Mouse (Mus musculus): ENCODE data around the gene Baz2b. TPM values are rescaled to one million over a fixed set of nuclear protein-coding genes. Genes with fewer than 3 reads are reported as not detected.

The Baz2b gene
- total and polyA plus RNA-seq, 2 experiments from 2014 or later, result 40.6 to 71.7 TPM

GRCm38 (mm10) chr2:60175078-60175477 lies 34.6 kb downstream of the Baz2b start:
- Histone ChIP-seq H3K4me1 (ENCODE audit: insufficient read depth) (no peaks in the 10 kb centered on the region), H3K4me3 (ENCODE audit: low read depth, low read length) (no peak overlapping the region), H3K9ac (no peak overlapping the region), H3K27me3 (ENCODE audit: insufficient read depth, low read length) (no peaks in the 10 kb centered on the region), H3K36me3 (ENCODE audit: insufficient read depth) (no peaks in the 10 kb centered on the region), H3K27ac (ENCODE audit: low read depth, low read length) (no peak overlapping the region), H3K9me3 (ENCODE audit: low read length) (no peaks in the 10 kb centered on the region), H3K4me2 (ENCODE audit: low read depth) (no peak overlapping the region)
- WGBS, result 95% methylated on average over 3 of the region's 4 CpGs
- DNase-seq (no peak), ATAC-seq (no peak)
- TF ChIP-seq CTCF (IDR thresholded peaks at IDR 0.05; ENCODE audit: low read depth), result no peak

DNA sequence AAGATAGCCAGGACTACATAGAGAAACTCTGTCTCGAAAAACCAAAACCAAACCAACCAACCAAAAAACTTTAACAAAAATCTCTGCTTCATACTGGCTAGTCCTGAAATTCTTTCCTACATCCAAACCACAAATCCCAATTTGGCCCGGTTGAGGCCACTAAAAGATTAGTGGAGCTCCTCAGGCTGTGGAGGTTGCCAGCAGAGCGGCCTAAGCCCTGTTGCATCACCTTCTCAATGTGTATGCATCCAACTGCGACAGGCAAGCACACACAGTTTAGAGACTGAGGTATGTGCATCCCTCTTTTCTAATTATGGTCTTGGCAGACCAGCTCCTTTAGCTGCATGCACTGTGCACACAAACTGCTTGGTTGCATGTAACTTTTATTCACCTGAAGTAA lies 36.0 kb downstream of the Baz2b start:
- H3K4me3 ChIP-seq (ENCODE audit: low read depth, low read length), result no peak overlapping the region
- no peaks in the 10 kb centered on the region for H3K4me1 ChIP-seq (ENCODE audit: insufficient read depth)
- no peak overlapping the region for H3K27ac ChIP-seq (ENCODE audit: low read depth, low read length)
- no peaks in the 10 kb centered on the region for H3K9me3 ChIP-seq (ENCODE audit: low read length)
- no peak overlapping the region for H3K9ac ChIP-seq
- ATAC-seq (no peak), DNase-seq (no peak)
- 85% methylated on average over 4 of the region's 4 CpGs for WGBS
- no peak for TF ChIP-seq CTCF (IDR thresholded peaks at IDR 0.05; ENCODE audit: low read depth)
- no peaks in the 10 kb centered on the region for H3K27me3 ChIP-seq (ENCODE audit: insufficient read depth, low read length)
- no peak overlapping the region for H3K4me2 ChIP-seq (ENCODE audit: low read depth)
- no peaks in the 10 kb centered on the region for H3K36me3 ChIP-seq (ENCODE audit: insufficient read depth)

DNA sequence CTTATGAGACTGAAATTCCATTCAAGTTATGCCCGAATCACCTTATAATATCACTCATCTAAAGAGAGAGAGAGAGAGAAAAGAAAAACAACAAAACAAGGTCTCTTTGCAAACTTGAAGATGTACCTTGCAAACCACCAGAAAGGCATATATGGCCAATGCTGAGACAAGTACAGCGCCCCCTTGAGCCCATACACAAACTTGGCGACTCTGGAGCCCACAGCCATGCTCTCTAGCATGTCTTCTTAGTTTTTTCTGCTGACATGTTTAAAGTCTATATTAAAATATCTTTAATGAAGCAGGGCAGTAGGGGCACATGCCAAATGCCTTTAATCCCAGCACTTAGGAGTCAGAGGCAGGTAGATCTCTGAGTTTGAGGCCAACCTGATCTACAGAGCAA lies 36.4 kb downstream of the Baz2b start:
- no peaks in the 10 kb centered on the region for H3K36me3 ChIP-seq (ENCODE audit: insufficient read depth)
- TF ChIP-seq CTCF (IDR thresholded peaks at IDR 0.05; ENCODE audit: low read depth), result no peak
- DNase-seq, result no peak
- H3K4me2 ChIP-seq (ENCODE audit: low read depth), result no peak overlapping the region
- H3K9me3 ChIP-seq (ENCODE audit: low read length), result no peaks in the 10 kb centered on the region
- no peak overlapping the region for H3K27ac ChIP-seq (ENCODE audit: low read depth, low read length)
- no peak overlapping the region for H3K9ac ChIP-seq
- H3K27me3 ChIP-seq (ENCODE audit: insufficient read depth, low read length), result no peaks in the 10 kb centered on the region
- 64% methylated on average over 3 of the region's 3 CpGs for WGBS
- H3K4me1 ChIP-seq (ENCODE audit: insufficient read depth), result no peaks in the 10 kb centered on the region
- ATAC-seq, result no peak
- no peak overlapping the region for H3K4me3 ChIP-seq (ENCODE audit: low read depth, low read length)

DNA sequence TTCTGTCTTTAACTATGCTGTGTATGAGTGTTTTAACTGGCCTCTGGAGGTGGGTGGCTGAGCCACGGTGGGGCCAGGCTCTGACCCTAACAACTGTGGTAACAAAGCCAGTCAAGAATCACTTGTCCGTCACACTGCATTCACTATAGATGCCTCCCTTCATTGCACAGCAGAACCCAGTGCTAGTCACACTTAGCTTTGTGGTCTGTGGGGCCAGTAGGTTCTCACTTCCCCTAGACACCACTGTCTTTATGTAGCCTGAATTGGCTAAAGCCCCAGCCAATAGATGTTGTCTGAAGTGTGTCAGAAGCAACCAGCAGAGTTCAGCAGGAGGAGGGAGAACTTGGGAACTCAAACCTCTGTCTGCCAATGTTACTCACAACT lies 37.1 kb downstream of the Baz2b start:
- no peak for ATAC-seq
- Histone ChIP-seq H3K4me3 (ENCODE audit: low read depth, low read length) (no peak overlapping the region), H3K9ac (no peak overlapping the region), H3K4me1 (ENCODE audit: insufficient read depth) (no peaks in the 10 kb centered on the region), H3K4me2 (ENCODE audit: low read depth) (no peak overlapping the region), H3K27me3 (ENCODE audit: insufficient read depth, low read length) (no peaks in the 10 kb centered on the region), H3K9me3 (ENCODE audit: low read length) (no peaks in the 10 kb centered on the region), H3K36me3 (ENCODE audit: insufficient read depth) (no peaks in the 10 kb centered on the region), H3K27ac (ENCODE audit: low read depth, low read length) (no peak overlapping the region)
- TF ChIP-seq CTCF (IDR thresholded peaks at IDR 0.05; ENCODE audit: low read depth), result no peak
- WGBS, result 58% methylated on average over 2 of the region's 2 CpGs
- no peak for DNase-seq

- H3K27me3 ChIP-seq (ENCODE audit: insufficient read depth, low read length), result no peaks in the 10 kb centered on the region
- no peak overlapping the region for H3K9ac ChIP-seq
- ATAC-seq (no peak), DNase-seq (no peak)
- H3K4me3 ChIP-seq (ENCODE audit: low read depth, low read length), result no peak overlapping the region
- no peak overlapping the region for H3K27ac ChIP-seq (ENCODE audit: low read depth, low read length)
- no peaks in the 10 kb centered on the region for H3K36me3 ChIP-seq (ENCODE audit: insufficient read depth)
- TF ChIP-seq CTCF (IDR thresholded peaks at IDR 0.05; ENCODE audit: low read depth), result no peak
- no peak overlapping the region for H3K4me2 ChIP-seq (ENCODE audit: low read depth)
- no peaks in the 10 kb centered on the region for H3K9me3 ChIP-seq (ENCODE audit: low read length)
- 56% methylated on average over 7 of the region's 7 CpGs for WGBS
- H3K4me1 ChIP-seq (ENCODE audit: insufficient read depth), result no peaks in the 10 kb centered on the region
These were observed 37.7 kb downstream of the Baz2b start for GRCm38 (mm10) chr2:60171786-60172530.

DNA sequence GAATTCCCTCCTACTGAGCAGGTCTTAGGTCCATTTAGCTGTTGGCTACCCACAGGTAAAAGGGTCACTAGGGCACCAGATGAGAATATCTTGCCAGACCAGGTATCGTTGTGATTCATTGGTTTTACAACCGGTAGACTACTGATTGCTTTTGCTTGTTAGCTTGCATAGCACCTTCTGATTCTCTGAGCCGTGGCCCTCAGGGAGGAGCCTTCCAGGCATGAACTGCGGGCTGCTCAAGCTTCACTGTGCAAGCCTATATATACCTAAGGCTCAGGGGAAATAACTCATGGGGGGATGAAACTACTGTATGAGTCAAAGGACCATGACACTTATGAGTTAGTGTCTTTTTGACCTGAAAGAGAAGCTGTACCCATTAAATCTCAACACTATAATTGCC lies 42.8 kb downstream of the Baz2b start:
- DNase-seq, result no peak
- no peak for TF ChIP-seq CTCF (IDR thresholded peaks at IDR 0.05; ENCODE audit: low read depth)
- no peaks in the 10 kb centered on the region for H3K4me1 ChIP-seq (ENCODE audit: insufficient read depth)
- no peaks in the 10 kb centered on the region for H3K9me3 ChIP-seq (ENCODE audit: low read length)
- no peak overlapping the region for H3K4me2 ChIP-seq (ENCODE audit: low read depth)
- H3K9ac ChIP-seq, result no peak overlapping the region
- no peak overlapping the region for H3K4me3 ChIP-seq (ENCODE audit: low read depth, low read length)
- H3K36me3 ChIP-seq (ENCODE audit: insufficient read depth), result no peaks in the 10 kb centered on the region
- H3K27me3 ChIP-seq (ENCODE audit: insufficient read depth, low read length), result no peaks in the 10 kb centered on the region
- 92% methylated on average over 4 of the region's 4 CpGs for WGBS
- H3K27ac ChIP-seq (ENCODE audit: low read depth, low read length), result no peak overlapping the region
- no peak for ATAC-seq

- Histone ChIP-seq H3K27ac (ENCODE audit: low read depth, low read length) (no peak overlapping the region), H3K27me3 (ENCODE audit: insufficient read depth, low read length) (no peaks in the 10 kb centered on the region), H3K9me3 (ENCODE audit: low read length) (no peaks in the 10 kb centered on the region), H3K4me1 (ENCODE audit: insufficient read depth) (no peaks in the 10 kb centered on the region), H3K9ac (no peak overlapping the region), H3K4me3 (ENCODE audit: low read depth, low read length) (no peak overlapping the region), H3K36me3 (ENCODE audit: insufficient read depth) (no peaks in the 10 kb centered on the region), H3K4me2 (ENCODE audit: low read depth) (no peak overlapping the region)
- 95% methylated on average over 11 of the region's 11 CpGs for whole genome bisulfite sequencing
- TF ChIP-seq CTCF (IDR thresholded peaks at IDR 0.05; ENCODE audit: low read depth), result no peak
- no peak for DNase-seq
- no peak for ATAC-seq
These were observed 44.0 kb downstream of the Baz2b start for GRCm38 (mm10) chr2:60165679-60166078.
